Comparison of ENCODE assay signal across 8 mouse cellular contexts in genomic region chr13:78024683-78025294, GRCm38 (mm10). TPM values are rescaled to one million over a fixed set of nuclear protein-coding genes. Genes with fewer than 3 reads are reported as not detected.
DNase-seq lines count a peak whose midpoint lies in the region; ATAC-seq and TF ChIP-seq lines count a peak whose summit lies in the region.

Pou5f2 (plus strand) TSS chr13:78024902.

- peak; percentile 50 for TF ChIP-seq CTCF in intestine, postnatal 0 days (IDR thresholded peaks at IDR 0.05; ENCODE audit: low read depth)
- peak; percentile 24 for TF ChIP-seq CTCF in E14TG2a.4 (conservative IDR thresholded peaks at IDR 0.05; ENCODE audit: low read length)

- no peak within 1 kb of the TSS for H3K27ac ChIP-seq in intestine, postnatal 0 days (ENCODE audit: low read depth, low read length)
- H3K27ac ChIP-seq in intestine, embryonic 16.5 days (ENCODE audit: low read length), result no peak within 1 kb of the TSS
- H3K27ac ChIP-seq in liver, embryonic 11.5 days (ENCODE audit: low read depth, low read length), result no peak within 1 kb of the TSS
- H3K27ac ChIP-seq in intestine, embryonic 15.5 days, result no peak within 1 kb of the TSS

- no peaks in the 10 kb centered on the region for H3K9me3 ChIP-seq in intestine, postnatal 0 days (ENCODE audit: control insufficient read depth)
- no peaks in the 10 kb centered on the region for H3K9me3 ChIP-seq in intestine, embryonic 16.5 days (ENCODE audit: control insufficient read depth, low read length)
- no peaks in the 10 kb centered on the region for H3K9me3 ChIP-seq in E14TG2a.4 (ENCODE audit: low read length)
- no peaks in the 10 kb centered on the region for H3K9me3 ChIP-seq in liver, embryonic 11.5 days (ENCODE audit: control insufficient read depth, low read length)
- H3K9me3 ChIP-seq in intestine, embryonic 15.5 days, result no peaks in the 10 kb centered on the region

- no peaks in the 10 kb centered on the region for H3K4me1 ChIP-seq in intestine, postnatal 0 days (replicated peaks; ENCODE audit: control insufficient read depth, insufficient read depth, low read length)
- H3K4me1 ChIP-seq in intestine, embryonic 16.5 days (ENCODE audit: control insufficient read depth, insufficient read depth, low read length), result no peaks in the 10 kb centered on the region
- peaks cover 9% of the 10 kb centered on the region for H3K4me1 ChIP-seq in E14TG2a.4 (replicated peaks; ENCODE audit: low read depth, low read length)
- no peaks in the 10 kb centered on the region for H3K4me1 ChIP-seq in liver, embryonic 11.5 days (replicated peaks; ENCODE audit: control insufficient read depth, insufficient read depth, low read length)
- no peaks in the 10 kb centered on the region for H3K4me1 ChIP-seq in intestine, embryonic 15.5 days (replicated peaks)

- 58% methylated on average over 15 of the region's 15 CpGs for WGBS in intestine, postnatal 0 days
- 60% methylated on average over 15 of the region's 15 CpGs for WGBS in intestine, embryonic 16.5 days
- WGBS in liver, embryonic 11.5 days, result 48% methylated on average over 15 of the region's 15 CpGs
- WGBS in intestine, embryonic 15.5 days, result 55% methylated on average over 15 of the region's 15 CpGs

- no peak within 1 kb of the TSS for H3K9ac ChIP-seq in intestine, postnatal 0 days (ENCODE audit: low read depth, low read length)
- H3K9ac ChIP-seq in intestine, embryonic 16.5 days (ENCODE audit: low read depth, low read length), result no peak within 1 kb of the TSS
- no peak within 1 kb of the TSS for H3K9ac ChIP-seq in liver, embryonic 11.5 days (ENCODE audit: low read depth, low read length)
- no peak within 1 kb of the TSS for H3K9ac ChIP-seq in intestine, embryonic 15.5 days

- no peaks in the 10 kb centered on the region; the same call in 1 of the 2 replicates for H3K36me3 ChIP-seq in intestine, postnatal 0 days (ENCODE audit: control insufficient read depth, insufficient read depth)
- H3K36me3 ChIP-seq in intestine, embryonic 16.5 days (ENCODE audit: control insufficient read depth, insufficient read depth, low read length), result no peaks in the 10 kb centered on the region
- H3K36me3 ChIP-seq in E14TG2a.4 (ENCODE audit: insufficient read depth, low read length), result no peaks in the 10 kb centered on the region
- H3K36me3 ChIP-seq in liver, embryonic 11.5 days (ENCODE audit: control insufficient read depth, insufficient read depth, low read length), result no peaks in the 10 kb centered on the region
- H3K36me3 ChIP-seq in intestine, embryonic 15.5 days, result no peaks in the 10 kb centered on the region

- no peak for ATAC-seq in intestine, postnatal 0 days
- ATAC-seq in intestine, embryonic 16.5 days, result no peak
- peak; percentile 88 for ATAC-seq in liver, embryonic 11.5 days (replicated peaks; ENCODE audit: low FRiP score)
- ATAC-seq in intestine, embryonic 15.5 days, result no peak

- no peaks in the 10 kb centered on the region for H3K27me3 ChIP-seq in intestine, postnatal 0 days (replicated peaks; ENCODE audit: control insufficient read depth, insufficient read depth, low read length)
- no peaks in the 10 kb centered on the region for H3K27me3 ChIP-seq in intestine, embryonic 16.5 days (replicated peaks; ENCODE audit: control insufficient read depth, insufficient read depth, low read length)
- no peaks in the 10 kb centered on the region; the same call in 1 of the 2 replicates for H3K27me3 ChIP-seq in E14TG2a.4 (ENCODE audit: insufficient read depth, low read length)
- H3K27me3 ChIP-seq in liver, embryonic 11.5 days (replicated peaks; ENCODE audit: control insufficient read depth, insufficient read depth, low read length), result no peaks in the 10 kb centered on the region
- H3K27me3 ChIP-seq in intestine, embryonic 15.5 days (replicated peaks), result no peaks in the 10 kb centered on the region

- peak; percentile 40 to 43 for DNase-seq in cerebellum, postnatal 10 days
- DNase-seq in liver, embryonic 11.5 days (ENCODE audit: low spot score), result peak; percentile 56
- DNase-seq in thymus, postnatal 36 days, result peak; percentile 15 to 24
- DNase-seq in heart, adult 8-10 months (ENCODE audit: low spot score), result no peak

- H3K4me3 ChIP-seq in intestine, postnatal 0 days (ENCODE audit: low read depth, low read length), result no peak within 1 kb of the TSS
- H3K4me3 ChIP-seq in intestine, embryonic 16.5 days (ENCODE audit: low read length), result no peak within 1 kb of the TSS
- H3K4me3 ChIP-seq in E14TG2a.4 (replicated peaks; ENCODE audit: low read length), result 0 out of 2 replicates have a peak within 1 kb of the TSS, but pooled peaks have one; percentile 17
- H3K4me3 ChIP-seq in liver, embryonic 11.5 days (ENCODE audit: low read depth, low read length), result no peak within 1 kb of the TSS
- H3K4me3 ChIP-seq in intestine, embryonic 15.5 days (replicated peaks), result no peak within 1 kb of the TSS

- H3K4me2 ChIP-seq in intestine, postnatal 0 days (replicated peaks; ENCODE audit: low read depth), result no peak within 1 kb of the TSS
- no peak within 1 kb of the TSS for H3K4me2 ChIP-seq in intestine, embryonic 16.5 days (ENCODE audit: low read depth, low read length)
- 0 out of 2 replicates have a peak within 1 kb of the TSS, but pooled peaks have one; percentile 13 for H3K4me2 ChIP-seq in liver, embryonic 11.5 days
- no peak within 1 kb of the TSS for H3K4me2 ChIP-seq in intestine, embryonic 15.5 days (replicated peaks)

RNA-seq across cellular contexts. Expression of gene Pou5f2, which starts in this region (rescaled TPM):
- 0.77 and 1.0 TPM in 2 replicates for polyA plus RNA-seq in intestine, postnatal 0 days (2015; fragmentation: Nextera tagmentation; extraction: Ambion mirVana)
- polyA plus RNA-seq in intestine, embryonic 16.5 days (2015; fragmentation: Nextera tagmentation; extraction: Ambion mirVana), result 0.43 and 1.0 TPM in 2 replicates
- polyA plus RNA-seq in liver, embryonic 11.5 days (2014; fragmentation: Nextera tagmentation; extraction: Ambion mirVana), result 0.73 and 2.2 TPM in 2 replicates
- total RNA-seq in heart, adult 8-10 months (2022), result under 1 TPM; 0.19 to 0.95 (median 0.33) TPM
- polyA plus RNA-seq in intestine, embryonic 15.5 days (2015; fragmentation: Nextera tagmentation; extraction: Ambion mirVana), result 0.96 and 1.2 TPM in 2 replicates
